Mouse (Mus musculus): ENCODE data around the gene Pde7b. TPM values are rescaled to one million over a fixed set of nuclear protein-coding genes. Genes with fewer than 3 reads are reported as not detected.
A peak's percentile ranks its signal among the peaks of the same experiment; 100 is the strongest.

Pde7b gene
- polyA plus RNA-seq, 1 experiment from 2014 or later: 7.6 TPM

- Histone ChIP-seq H3K4me1 (replicated peaks) (peaks cover 13% of the 10 kb centered on the region), H3K9ac (replicated peaks) (no peak overlapping the region), H3K9me3 (0 out of 2 replicates have a peak, but pooled peaks cover 4% of the 10 kb centered on the region), H3K4me3 (replicated peaks) (no peak overlapping the region), H3K36me3 (no peaks in the 10 kb centered on the region), H3K27ac (no peak overlapping the region), H3K27me3 (no peaks in the 10 kb centered on the region), H3K4me2 (no peak overlapping the region)
- no peak for ATAC-seq (ENCODE audit: insufficient number of reproducible peaks, insufficient read depth, low FRiP score, low TSS enrichment, low read depth)
- WGBS: 57% methylated on average over 3 of the region's 3 CpGs
These were observed 216.4 kb downstream of the Pde7b start for GRCm38 (mm10) chr10:20508497-20508896.

- no peak overlapping the region for H3K4me3 ChIP-seq (replicated peaks)
- no peak overlapping the region for H3K9ac ChIP-seq (replicated peaks)
- no peak overlapping the region for H3K4me2 ChIP-seq
- peaks cover 13% of the 10 kb centered on the region for H3K4me1 ChIP-seq (replicated peaks)
- no peak overlapping the region for H3K27ac ChIP-seq
- no peak for ATAC-seq (ENCODE audit: insufficient number of reproducible peaks, insufficient read depth, low FRiP score, low TSS enrichment, low read depth)
- no peaks in the 10 kb centered on the region for H3K36me3 ChIP-seq
- WGBS: 52% methylated on average over 9 of the region's 9 CpGs
- 0 out of 2 replicates have a peak, but pooled peaks cover 4% of the 10 kb centered on the region for H3K9me3 ChIP-seq
- H3K27me3 ChIP-seq: no peaks in the 10 kb centered on the region
These were observed 217.0 kb downstream of the Pde7b start for GRCm38 (mm10) chr10:20507732-20508412.

GRCm38 (mm10) chr10:20507069-20507468 is 217.8 kb downstream of the Pde7b start:
- ATAC-seq (ENCODE audit: insufficient number of reproducible peaks, insufficient read depth, low FRiP score, low TSS enrichment, low read depth): no peak
- no peak overlapping the region for H3K4me3 ChIP-seq (replicated peaks)
- no peak overlapping the region for H3K4me2 ChIP-seq
- 0 out of 2 replicates have a peak, but pooled peaks cover 4% of the 10 kb centered on the region for H3K9me3 ChIP-seq
- WGBS: 81% methylated on average over 2 of the region's 2 CpGs
- H3K4me1 ChIP-seq (replicated peaks): peaks cover 13% of the 10 kb centered on the region
- H3K36me3 ChIP-seq: no peaks in the 10 kb centered on the region
- H3K9ac ChIP-seq (replicated peaks): no peak overlapping the region
- no peak overlapping the region for H3K27ac ChIP-seq
- no peaks in the 10 kb centered on the region for H3K27me3 ChIP-seq

- peaks cover 13% of the 10 kb centered on the region for H3K4me1 ChIP-seq (replicated peaks)
- H3K36me3 ChIP-seq: no peaks in the 10 kb centered on the region
- no peak overlapping the region for H3K4me3 ChIP-seq (replicated peaks)
- no peak for ATAC-seq (ENCODE audit: insufficient number of reproducible peaks, insufficient read depth, low FRiP score, low TSS enrichment, low read depth)
- H3K27ac ChIP-seq: no peak overlapping the region
- 0 out of 2 replicates have a peak, but pooled peaks cover 4% of the 10 kb centered on the region for H3K9me3 ChIP-seq
- H3K9ac ChIP-seq (replicated peaks): no peak overlapping the region
- no peak overlapping the region for H3K4me2 ChIP-seq
- WGBS: 60% methylated on average over 10 of the region's 10 CpGs
- H3K27me3 ChIP-seq: no peaks in the 10 kb centered on the region
These were observed 219.4 kb downstream of the Pde7b start for GRCm38 (mm10) chr10:20505454-20505853.

- no peaks in the 10 kb centered on the region for H3K27me3 ChIP-seq
- H3K36me3 ChIP-seq: no peaks in the 10 kb centered on the region
- 0 out of 2 replicates have a peak, but pooled peaks cover 4% of the 10 kb centered on the region for H3K9me3 ChIP-seq
- H3K27ac ChIP-seq: no peak overlapping the region
- H3K4me1 ChIP-seq (replicated peaks): peaks cover 13% of the 10 kb centered on the region
- ATAC-seq (ENCODE audit: insufficient number of reproducible peaks, insufficient read depth, low FRiP score, low TSS enrichment, low read depth): no peak
- no peak overlapping the region for H3K9ac ChIP-seq (replicated peaks)
- 88% methylated on average over 3 of the region's 3 CpGs for WGBS
- H3K4me3 ChIP-seq (replicated peaks): no peak overlapping the region
- H3K4me2 ChIP-seq: no peak overlapping the region
These were observed 220.1 kb downstream of the Pde7b start for GRCm38 (mm10) chr10:20504800-20505199.

GRCm38 (mm10) chr10:20503265-20504025 is 221.4 kb downstream of the Pde7b start:
- Histone ChIP-seq H3K4me3 (replicated peaks) (no peak overlapping the region), H3K9ac (replicated peaks) (no peak overlapping the region), H3K4me1 (replicated peaks) (peaks cover 11% of the 10 kb centered on the region), H3K9me3 (0 out of 2 replicates have a peak, but pooled peaks cover 4% of the 10 kb centered on the region), H3K4me2 (no peak overlapping the region), H3K36me3 (no peaks in the 10 kb centered on the region), H3K27me3 (no peaks in the 10 kb centered on the region), H3K27ac (no peak overlapping the region)
- 94% methylated on average over 17 of the region's 17 CpGs for WGBS
- no peak for ATAC-seq (ENCODE audit: insufficient number of reproducible peaks, insufficient read depth, low FRiP score, low TSS enrichment, low read depth)

GRCm38 (mm10) chr10:20501221-20501620 is 223.7 kb downstream of the Pde7b start:
- H3K9me3 ChIP-seq: 0 out of 2 replicates have a peak, but pooled peaks cover 4% of the 10 kb centered on the region
- H3K36me3 ChIP-seq: no peaks in the 10 kb centered on the region
- ATAC-seq (ENCODE audit: insufficient number of reproducible peaks, insufficient read depth, low FRiP score, low TSS enrichment, low read depth): no peak
- H3K27ac ChIP-seq: no peak overlapping the region
- no peak overlapping the region for H3K4me2 ChIP-seq
- no peaks in the 10 kb centered on the region; the same call in 1 of the 2 replicates for H3K4me1 ChIP-seq (replicated peaks)
- H3K4me3 ChIP-seq (replicated peaks): no peak overlapping the region
- 78% methylated on average over 6 of the region's 6 CpGs for WGBS
- no peak overlapping the region for H3K9ac ChIP-seq (replicated peaks)
- H3K27me3 ChIP-seq: no peaks in the 10 kb centered on the region

GRCm38 (mm10) chr10:20495051-20495450 is 229.8 kb downstream of the Pde7b start:
- WGBS: 88% methylated on average over 4 of the region's 4 CpGs
- no peak overlapping the region for H3K9ac ChIP-seq (replicated peaks)
- H3K27me3 ChIP-seq: no peaks in the 10 kb centered on the region
- ATAC-seq (ENCODE audit: insufficient number of reproducible peaks, insufficient read depth, low FRiP score, low TSS enrichment, low read depth): no peak
- no peak overlapping the region for H3K4me3 ChIP-seq (replicated peaks)
- no peaks in the 10 kb centered on the region for H3K9me3 ChIP-seq
- H3K4me1 ChIP-seq (replicated peaks): 0 out of 2 replicates have a peak, but pooled peaks cover 2% of the 10 kb centered on the region
- no peak overlapping the region for H3K27ac ChIP-seq
- H3K36me3 ChIP-seq: no peaks in the 10 kb centered on the region
- no peak overlapping the region for H3K4me2 ChIP-seq

GRCm38 (mm10) chr10:20493826-20494455 is 230.9 kb downstream of the Pde7b start:
- Histone ChIP-seq H3K9ac (replicated peaks) (no peak overlapping the region), H3K4me1 (replicated peaks) (0 out of 2 replicates have a peak, but pooled peaks cover 2% of the 10 kb centered on the region), H3K27me3 (no peaks in the 10 kb centered on the region), H3K4me3 (replicated peaks) (no peak overlapping the region), H3K27ac (no peak overlapping the region), H3K9me3 (no peaks in the 10 kb centered on the region), H3K4me2 (no peak overlapping the region), H3K36me3 (no peaks in the 10 kb centered on the region)
- ATAC-seq (ENCODE audit: insufficient number of reproducible peaks, insufficient read depth, low FRiP score, low TSS enrichment, low read depth): no peak
- WGBS: 79% methylated on average over 5 of the region's 5 CpGs

GRCm38 (mm10) chr10:20492216-20492964 is 232.5 kb downstream of the Pde7b start:
- 82% methylated on average over 11 of the region's 11 CpGs for WGBS
- H3K4me1 ChIP-seq (replicated peaks): 0 out of 2 replicates have a peak, but pooled peaks cover 2% of the 10 kb centered on the region
- no peaks in the 10 kb centered on the region for H3K36me3 ChIP-seq
- H3K9ac ChIP-seq (replicated peaks): no peak overlapping the region
- H3K4me3 ChIP-seq (replicated peaks): no peak overlapping the region
- 0 out of 2 replicates have a peak overlapping the region, but pooled peaks have one; percentile 23 for H3K27ac ChIP-seq
- no peaks in the 10 kb centered on the region for H3K27me3 ChIP-seq
- H3K4me2 ChIP-seq: no peak overlapping the region
- no peak for ATAC-seq (ENCODE audit: insufficient number of reproducible peaks, insufficient read depth, low FRiP score, low TSS enrichment, low read depth)
- H3K9me3 ChIP-seq: no peaks in the 10 kb centered on the region

Data from limb, embryonic 12.5 days (tissue).